Mouse (Mus musculus): ENCODE results near the gene Gdf2.

GRCm38 (mm10) chr14:33956055-33956454 lies 15.2 kb downstream of the Gdf2 start:
- TF ChIP-seq CTCF (IDR thresholded peaks at IDR 0.05), result 0 out of 2 replicates have a peak, but pooled peaks have one; percentile 2
- no peak for TF ChIP-seq EP300 (IDR thresholded peaks at IDR 0.05)
